Mouse (Mus musculus): ENCODE measurements around the gene Calm5.
"Not testable (repeated sequence)": the region's sequence is repeated elsewhere in the genome, so short reads cannot be mapped to it uniquely, and the experiment has no call there.

Calm5 gene

GRCm38 (mm10) chr13:3865648-3866354 is 11.8 kb downstream of the Calm5 start:
- DNase-seq (ENCODE audit: low spot score in 2 of 2), result peak; percentile 36 to 38

DNA sequence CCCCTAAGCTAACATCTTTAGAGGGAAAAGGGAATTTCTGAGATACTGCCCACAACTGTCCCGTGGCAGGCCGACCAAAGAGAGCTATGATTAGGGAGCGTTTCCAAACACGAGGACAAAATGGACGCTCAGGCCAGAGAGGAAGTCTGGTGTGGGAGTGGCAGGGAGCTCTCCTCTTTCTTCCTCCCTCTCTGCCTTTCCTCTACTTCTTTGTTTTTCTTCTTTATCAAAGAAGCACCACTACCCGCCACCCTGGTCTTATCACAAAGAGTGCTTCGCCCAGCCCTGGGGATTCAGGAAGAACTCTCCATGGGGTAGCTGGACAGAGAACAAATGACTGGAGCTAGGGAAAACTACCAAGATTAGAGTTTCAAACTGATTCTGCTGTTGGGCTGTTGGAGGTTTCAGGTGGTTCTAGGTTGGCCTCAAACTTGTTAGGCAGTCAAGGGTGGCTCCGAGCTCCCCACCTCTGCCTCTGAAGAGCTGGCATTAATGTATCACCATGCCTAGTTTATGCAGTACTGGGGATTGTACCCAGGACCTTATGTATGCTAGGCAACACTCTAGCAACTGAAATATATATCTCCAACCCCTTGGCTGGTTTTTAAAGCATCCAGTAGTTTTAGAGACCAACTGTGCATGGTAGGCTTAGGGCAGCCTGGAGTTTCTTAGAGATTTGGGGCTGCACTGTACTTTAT is 12.5 kb downstream of the Calm5 start:
- DNase-seq (ENCODE audit: low spot score in 2 of 2), result peak; percentile 27 to 42

DNA sequence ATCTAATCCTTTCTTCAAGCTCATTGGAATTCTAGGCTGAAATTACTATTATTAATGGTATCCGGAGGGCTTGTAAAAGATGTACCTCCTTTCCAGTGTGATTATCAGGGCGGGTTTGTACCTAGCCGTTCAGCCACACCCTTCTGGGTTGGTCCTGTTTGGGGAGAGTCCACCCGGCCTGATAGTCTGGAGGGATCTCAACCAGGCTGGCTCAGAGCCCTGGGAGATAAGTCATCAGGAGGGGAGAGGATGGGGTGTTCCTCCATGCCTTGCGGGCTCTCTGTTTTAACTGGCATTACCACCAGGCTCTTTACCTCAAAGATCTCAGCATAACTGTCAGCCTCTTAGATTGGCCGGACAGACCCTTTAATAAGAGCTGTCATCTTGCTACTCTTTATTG is 13.2 kb downstream of the Calm5 start:
- peak; percentile 49 to 56 for DNase-seq (ENCODE audit: low spot score in 2 of 2)

- DNase-seq (ENCODE audit: low spot score in 2 of 2), result peak in 1 of 2 experiments; percentile 2
These were observed 15.9 kb downstream of the Calm5 start for GRCm38 (mm10) chr13:3869901-3870300.

DNA sequence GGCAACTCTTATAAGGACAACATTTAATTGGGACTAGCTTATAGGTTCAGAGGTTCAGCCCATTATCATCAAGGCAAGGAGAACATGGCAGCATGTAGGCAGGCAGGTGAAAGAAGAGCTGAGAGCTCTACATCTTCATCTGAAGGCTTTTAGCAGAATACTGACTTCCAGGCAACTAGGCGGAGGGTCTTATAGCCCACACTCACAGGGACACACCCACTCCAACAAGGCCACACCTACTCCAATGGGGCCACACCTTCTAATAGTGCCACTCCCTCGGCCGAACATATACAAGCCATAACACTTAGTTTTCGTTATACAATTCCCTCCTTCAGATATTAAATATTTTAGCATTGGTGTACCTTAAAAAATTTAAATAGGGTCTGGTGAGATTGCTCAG is 18.9 kb downstream of the Calm5 start:
- DNase-seq (ENCODE audit: low spot score in 2 of 2), result no peak

DNA sequence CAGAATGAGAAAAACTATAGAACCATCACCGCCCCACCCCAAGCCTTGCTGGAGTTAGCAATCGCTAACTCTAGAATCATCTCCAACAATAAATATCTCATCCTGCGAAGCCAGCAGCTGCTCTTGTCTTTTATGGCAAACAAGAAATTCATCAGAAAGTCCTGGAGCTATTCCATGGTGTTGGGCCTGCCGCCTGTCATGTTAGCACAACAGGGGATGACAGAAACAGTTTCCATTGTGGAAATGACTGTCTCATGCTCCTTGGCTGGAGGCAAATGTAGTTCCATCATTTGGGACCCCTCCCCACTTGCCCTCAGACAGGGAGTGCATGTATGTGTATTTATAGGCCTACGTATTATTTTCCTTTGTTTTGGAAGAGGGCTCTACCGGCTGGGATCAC is 22.5 kb downstream of the Calm5 start:
- DNase-seq (ENCODE audit: low spot score in 2 of 2), result no peak

GRCm38 (mm10) chr13:3877185-3877584 is 23.2 kb downstream of the Calm5 start:
- DNase-seq (ENCODE audit: low spot score in 2 of 2), result no peak

- DNase-seq (ENCODE audit: low spot score in 2 of 2), result no peak
These were observed 23.8 kb downstream of the Calm5 start for GRCm38 (mm10) chr13:3877679-3878220.

DNA sequence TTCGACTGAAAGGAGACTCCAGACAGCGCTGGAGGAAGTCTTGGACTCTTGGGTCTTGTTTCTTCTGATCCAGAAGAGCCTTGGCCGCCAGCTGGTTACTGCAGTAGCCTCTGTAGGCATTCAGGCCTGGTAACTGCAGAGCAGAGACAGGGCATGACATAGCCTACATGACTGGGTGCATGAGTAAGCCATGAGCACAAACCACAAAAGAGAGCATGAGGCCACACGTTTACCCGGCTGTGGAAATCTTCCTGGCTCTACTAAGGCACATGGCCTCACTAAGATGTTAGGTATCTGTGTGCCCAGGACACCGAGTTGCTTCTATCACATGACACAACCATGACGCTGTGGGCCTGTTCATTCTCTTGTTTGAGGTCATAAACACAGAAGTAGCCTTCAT is 32.7 kb downstream of the Calm5 start:
- DNase-seq (ENCODE audit: low spot score in 2 of 2), result no peak

- DNase-seq (ENCODE audit: low spot score in 2 of 2), result no peak
These were observed 35.1 kb downstream of the Calm5 start for GRCm38 (mm10) chr13:3889111-3889510.

- DNase-seq (ENCODE audit: low spot score in 2 of 2), result no peak
These were observed 36.1 kb downstream of the Calm5 start for GRCm38 (mm10) chr13:3890061-3890460.

DNA sequence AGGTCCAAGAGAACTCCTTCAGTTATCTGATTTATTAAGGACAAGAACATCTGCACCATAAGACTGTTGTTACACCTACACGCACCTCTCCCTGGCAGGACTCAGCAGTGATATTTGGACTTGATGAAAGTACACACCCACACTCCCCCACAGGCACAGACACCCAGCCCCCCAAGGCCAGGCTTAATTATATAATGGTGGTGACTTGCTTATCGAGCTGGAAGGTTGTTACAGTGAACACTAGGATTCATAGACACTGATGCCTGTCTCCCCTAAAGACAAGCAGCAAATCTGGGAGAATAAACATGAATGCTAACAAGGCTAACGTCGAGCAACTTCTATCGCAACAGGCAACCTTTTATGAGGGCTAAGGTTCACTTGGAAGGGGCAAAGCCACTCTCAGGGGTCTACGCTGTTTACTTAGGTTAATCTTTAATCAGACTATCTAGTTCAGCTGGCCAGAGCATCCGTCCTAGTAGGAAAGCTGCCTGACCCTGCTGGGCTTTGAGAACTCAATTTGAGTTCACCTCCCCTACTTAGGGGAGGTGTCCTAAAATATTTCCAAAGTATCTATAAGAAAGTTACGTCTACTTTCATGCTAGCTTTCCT is 37.6 kb downstream of the Calm5 start:
- no peak for DNase-seq (ENCODE audit: low spot score in 2 of 2)

- DNase-seq (ENCODE audit: low spot score in 2 of 2), result no peak
These were observed 38.6 kb downstream of the Calm5 start for GRCm38 (mm10) chr13:3892601-3893000.

GRCm38 (mm10) chr13:3893126-3893734 is 39.3 kb downstream of the Calm5 start:
- peak; percentile 95 to 96 for DNase-seq (ENCODE audit: low spot score in 2 of 2)

- no peak for DNase-seq (ENCODE audit: low spot score in 2 of 2)
These were observed 40.6 kb downstream of the Calm5 start for GRCm38 (mm10) chr13:3894549-3894948.

DNA sequence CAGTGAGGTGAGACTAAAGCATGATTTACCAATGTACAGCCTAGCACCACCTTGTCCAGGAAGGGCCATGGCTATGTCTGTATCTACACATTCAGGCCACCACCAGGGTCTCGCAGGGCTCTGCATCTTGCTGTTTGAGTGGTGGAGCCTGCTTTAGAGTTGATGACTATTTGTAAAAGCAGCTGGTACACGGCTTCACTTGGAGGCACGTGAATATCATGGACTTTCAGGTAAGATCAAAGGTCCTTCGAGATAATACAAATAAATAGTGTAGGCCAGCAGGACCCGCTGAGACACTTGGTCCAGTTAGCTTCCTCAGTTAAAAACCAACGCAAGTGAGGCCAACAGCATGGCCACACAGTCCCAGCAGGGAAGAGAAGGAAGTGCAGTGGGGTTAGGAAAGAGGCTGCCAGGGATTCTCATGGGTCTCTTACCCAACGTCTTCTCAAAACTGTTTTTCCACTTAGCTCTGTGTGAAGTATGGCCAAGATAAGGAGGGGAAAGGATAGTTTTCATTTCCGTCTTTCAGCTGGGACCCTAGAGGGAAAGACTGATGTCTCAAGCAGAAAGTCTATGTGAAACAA is 41.5 kb downstream of the Calm5 start:
- no peak for DNase-seq (ENCODE audit: low spot score in 2 of 2)

- DNase-seq (ENCODE audit: low spot score in 2 of 2), result no peak
These were observed 42.1 kb downstream of the Calm5 start for GRCm38 (mm10) chr13:3896032-3896431.

DNA sequence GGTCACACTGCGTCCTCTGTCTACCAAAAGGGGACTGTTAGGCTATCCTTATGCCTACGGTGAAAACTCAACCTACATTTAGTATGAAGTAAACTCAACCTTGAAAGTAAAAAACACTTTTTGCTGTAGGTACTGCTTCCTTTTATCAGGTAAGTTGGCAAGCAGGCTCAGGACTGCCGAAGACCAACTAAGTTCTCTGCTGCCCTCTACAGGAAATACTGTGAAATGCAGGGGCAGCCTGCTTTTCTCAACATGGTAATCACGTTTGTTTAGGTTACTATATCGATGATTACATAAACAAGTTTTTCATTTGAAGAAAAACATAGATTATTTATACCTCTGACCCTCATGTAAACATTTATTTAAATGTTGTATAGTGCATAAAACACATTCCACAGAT is 42.9 kb downstream of the Calm5 start:
- DNase-seq (ENCODE audit: low spot score in 2 of 2), result peak; percentile 68 to 80

GRCm38 (mm10) chr13:3898202-3898601 is 44.2 kb downstream of the Calm5 start:
- not testable (repeated sequence) for DNase-seq (ENCODE audit: low spot score in 2 of 2)

GRCm38 (mm10) chr13:3899301-3899700 is 45.3 kb downstream of the Calm5 start:
- DNase-seq (ENCODE audit: low spot score in 2 of 2), result no peak
